Mouse (Mus musculus): ENCODE measurements around the gene Gm10226. TPM values are rescaled to one million over a fixed set of nuclear protein-coding genes. Genes with fewer than 3 reads are reported as not detected.
A peak's percentile ranks its signal among the peaks of the same experiment; 100 is the strongest.
"Not testable (repeated sequence)": the region's sequence is repeated elsewhere in the genome, so short reads cannot be mapped to it uniquely, and the experiment has no call there.

Gm10226 gene
- total RNA-seq (2021) = 1 to 10 TPM in 1 of 2 experiments, not detected in 1; 2.9 TPM

DNA sequence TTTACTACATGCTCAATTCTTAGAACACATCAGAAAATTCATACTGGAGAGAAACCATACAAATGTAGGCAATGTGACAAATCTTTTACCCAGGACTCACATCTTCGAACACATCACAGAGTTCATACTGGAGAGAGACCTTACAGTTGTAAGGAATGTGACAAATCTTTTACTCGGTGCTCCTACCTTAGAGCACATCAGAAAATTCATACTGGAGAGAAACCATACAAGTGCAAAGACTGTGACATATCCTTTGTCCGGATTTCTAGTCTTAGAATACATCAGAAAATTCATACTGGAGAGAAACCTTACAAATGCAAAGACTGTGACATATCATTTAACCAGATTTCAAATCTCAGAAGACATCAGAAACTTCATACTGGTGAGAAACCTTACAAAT, at the start of gene Gm10226:
Gene Gm10226, plus strand, starts transcription at position 301 of the 400 bp plus-strand sequence.
- no peak for DNase-seq
- intact Hi-C loops (cut with DNase I) = no loop called here

DNA sequence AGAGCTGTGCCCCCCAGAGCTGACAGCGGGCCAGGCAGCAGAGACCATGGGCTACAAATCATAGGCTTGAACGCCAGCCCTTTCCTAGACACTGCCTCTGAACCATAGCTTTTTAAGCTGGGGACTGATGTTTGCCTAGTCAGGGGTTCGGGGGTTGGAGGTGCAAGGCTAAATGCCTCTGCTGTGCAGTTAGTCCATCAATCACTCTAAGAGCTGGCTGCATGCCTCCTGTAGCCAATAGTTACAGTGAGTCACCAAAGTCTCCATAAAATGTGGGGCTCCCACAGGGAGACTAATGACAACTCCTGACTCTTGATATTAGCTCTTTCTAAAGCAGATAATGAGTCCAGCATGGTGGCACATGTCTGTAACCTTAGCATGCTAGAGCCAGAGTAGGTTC, 42.9 kb upstream of the Gm10226 start:
- no peak for DNase-seq
- intact Hi-C loops (cut with DNase I) = loop anchor here (1.0 kb wide), 1 partner anchor 28 kb away; no protein-coding TSS in a partner anchor

DNA sequence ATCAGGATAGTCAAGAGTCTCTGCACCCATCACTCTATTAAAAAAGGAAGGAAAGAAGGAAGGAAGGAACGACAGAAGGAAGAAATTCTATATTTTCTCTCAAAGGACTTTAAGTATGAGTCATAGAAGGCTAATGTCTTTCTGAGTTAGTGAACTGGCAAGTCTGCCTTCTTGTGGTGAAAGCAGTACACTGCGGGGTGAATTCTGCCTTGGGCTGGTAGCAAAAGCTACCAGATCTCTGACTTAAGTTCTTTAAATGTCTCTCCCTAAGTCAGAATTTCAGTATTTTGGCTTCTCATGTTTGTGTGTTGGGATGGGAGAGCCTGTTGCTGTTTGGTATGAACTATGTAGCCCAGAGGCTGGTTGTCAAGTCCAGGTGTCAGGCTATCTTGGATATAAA, 41.7 kb upstream of the Gm10226 start:
- no peak for DNase-seq
- intact Hi-C loops (cut with DNase I) = no loop called here

DNA sequence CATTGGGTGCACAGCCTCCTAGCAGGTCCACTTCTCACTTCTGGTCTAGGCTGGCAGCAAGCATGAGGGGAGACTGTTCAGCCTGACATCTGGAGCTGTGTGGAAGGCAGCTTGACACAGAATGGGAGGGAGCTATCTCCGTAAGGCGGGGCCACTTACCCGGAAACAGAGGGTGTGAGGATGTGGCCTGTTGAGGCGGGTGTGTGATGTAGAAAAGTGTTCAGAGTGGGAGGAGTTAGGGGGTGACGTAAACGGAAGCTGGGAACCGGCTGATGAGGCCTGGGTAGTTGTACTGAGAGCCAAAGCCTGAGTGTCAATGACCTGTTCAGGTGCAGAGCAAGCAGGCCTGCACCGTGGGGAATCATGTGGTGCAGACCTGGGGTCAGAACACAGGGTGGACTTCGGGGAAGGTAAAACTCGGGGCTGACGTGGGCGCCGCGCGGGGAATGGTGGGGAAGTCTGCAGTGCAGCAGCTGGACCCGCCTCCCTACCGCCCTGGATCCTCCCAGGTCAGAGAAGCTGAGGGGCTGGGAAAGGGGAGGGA, 41.2 kb upstream of the Gm10226 start, which contains the start of gene Zfp983:
Gene Zfp983, plus strand, starts transcription at position 261 of the 544 bp plus-strand sequence.
- DNase-seq = peak; percentile 72 to 74
- intact Hi-C loops (cut with DNase I) = not testable (repeated sequence)

DNA sequence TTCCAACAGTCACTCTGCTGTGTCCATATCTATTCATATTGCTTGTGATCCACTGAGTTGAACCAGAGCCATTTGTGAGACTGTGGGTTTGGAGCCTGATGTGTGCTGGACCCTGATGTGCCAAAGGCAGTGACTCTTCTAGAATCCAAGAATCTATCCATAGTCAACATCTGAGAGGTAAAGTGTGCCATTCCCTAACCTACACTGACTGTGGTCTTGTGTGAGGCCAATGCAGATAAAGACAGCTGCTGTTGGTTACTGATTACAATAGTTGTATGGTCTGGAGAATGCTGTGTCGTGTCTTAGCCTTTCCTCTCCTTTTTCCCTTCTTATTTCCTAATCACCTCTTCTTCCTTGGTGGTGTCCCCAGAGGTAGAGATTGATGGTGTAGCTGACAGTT, 12.8 kb upstream of the Gm10226 start:
- DNase-seq; intact Hi-C loops (cut with DNase I): not testable (repeated sequence)

DNA sequence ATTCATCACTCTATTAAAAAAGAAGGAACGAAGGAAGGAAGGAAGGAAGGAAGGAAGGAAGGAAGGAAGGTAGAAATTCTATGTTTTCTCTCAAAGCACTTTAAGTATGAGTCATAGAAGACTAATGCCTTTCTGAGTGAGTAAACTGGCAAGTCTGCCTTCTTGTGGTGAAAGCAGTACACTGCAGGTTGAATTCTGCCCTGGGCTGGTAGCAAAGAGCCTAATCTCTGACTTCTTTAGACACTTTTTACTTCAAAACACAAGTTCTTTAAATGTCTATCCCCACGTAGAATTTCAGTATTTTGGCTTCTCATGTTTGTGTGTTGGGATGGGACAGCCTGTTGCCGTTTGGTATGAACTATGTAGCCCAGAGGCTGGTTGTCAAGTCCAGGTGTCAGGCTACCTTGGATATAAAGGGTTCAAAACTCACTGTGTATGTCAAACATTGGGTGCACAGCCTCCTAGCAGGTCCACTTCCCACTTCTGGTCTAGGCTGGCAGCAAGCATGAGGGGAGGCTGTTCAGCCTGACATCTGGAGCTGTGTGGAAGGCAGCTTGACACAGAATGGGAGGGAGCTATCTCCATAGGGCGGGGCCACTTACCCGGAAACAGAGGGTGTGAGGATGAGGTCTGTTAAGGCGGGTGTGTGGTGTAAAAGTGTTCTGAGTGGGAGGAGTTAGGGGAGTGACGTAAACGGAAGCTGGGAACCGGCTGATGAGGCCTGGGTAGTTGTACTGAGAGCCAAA, 12.2 kb upstream of the Gm10226 start:
- intact Hi-C loops (cut with DNase I) = no loop called here
- DNase-seq = peak; percentile 80 to 86

DNA sequence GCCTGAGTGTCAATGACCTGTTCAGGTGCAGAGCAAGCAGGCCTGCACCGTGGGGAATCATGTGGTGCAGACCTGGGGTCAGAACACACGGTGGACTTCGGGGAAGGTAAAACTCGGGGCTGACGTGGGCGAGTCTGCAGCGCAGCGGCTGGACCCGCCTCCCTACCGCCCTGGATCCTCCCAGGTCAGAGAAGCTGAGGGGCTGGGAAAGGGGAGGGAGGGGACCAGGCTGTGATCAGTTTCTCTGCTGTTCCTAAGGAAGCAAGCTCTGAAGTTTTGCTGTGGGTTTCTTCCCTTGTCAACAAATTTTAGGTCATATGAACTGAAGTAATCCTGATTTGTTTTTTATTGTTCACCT, 11.7 kb upstream of the Gm10226 start:
- intact Hi-C loops (cut with DNase I); DNase-seq: not testable (repeated sequence)

DNA sequence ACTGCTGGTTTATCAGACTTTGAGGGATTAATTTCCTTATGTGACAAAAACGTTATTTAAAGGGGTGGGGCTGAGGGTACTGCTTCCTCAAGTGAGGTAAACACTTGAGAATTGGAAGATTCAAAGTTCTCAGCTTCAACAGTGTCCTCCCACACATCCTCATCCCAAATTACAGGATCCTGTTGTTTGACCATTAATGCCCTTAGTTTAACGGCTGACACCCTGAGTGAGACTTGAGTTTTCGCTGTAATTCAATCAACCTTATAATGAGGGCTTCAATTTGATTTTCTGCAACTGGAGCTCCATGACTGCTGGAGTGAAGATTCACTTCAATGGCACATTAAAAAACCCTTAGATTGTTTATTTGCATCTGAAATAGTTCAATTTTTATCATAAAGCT, 1.7 kb downstream of the Gm10226 start:
- intact Hi-C loops (cut with DNase I) = no loop called here
- DNase-seq = no peak

DNA sequence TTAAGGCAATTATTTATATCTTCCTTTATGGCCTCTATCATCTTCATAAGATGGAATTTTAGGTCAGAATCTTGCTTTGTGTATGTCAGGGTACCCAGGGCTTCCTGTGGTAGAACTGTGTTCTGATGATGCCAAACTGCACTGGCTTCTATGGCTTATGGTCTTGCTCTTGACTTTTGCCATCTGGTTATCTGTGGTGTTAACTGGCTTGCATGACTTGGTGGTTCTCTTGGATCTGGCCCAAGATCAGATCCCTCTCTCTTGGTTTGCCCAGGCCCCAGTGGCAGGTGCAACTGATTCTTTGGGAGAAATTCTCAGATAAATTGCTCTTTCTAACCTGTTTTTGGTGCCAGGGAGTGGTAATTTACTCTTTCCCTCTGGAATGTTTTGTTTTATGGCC, 4.4 kb downstream of the Gm10226 start:
- intact Hi-C loops (cut with DNase I) = no loop called here
- DNase-seq = no peak

DNA sequence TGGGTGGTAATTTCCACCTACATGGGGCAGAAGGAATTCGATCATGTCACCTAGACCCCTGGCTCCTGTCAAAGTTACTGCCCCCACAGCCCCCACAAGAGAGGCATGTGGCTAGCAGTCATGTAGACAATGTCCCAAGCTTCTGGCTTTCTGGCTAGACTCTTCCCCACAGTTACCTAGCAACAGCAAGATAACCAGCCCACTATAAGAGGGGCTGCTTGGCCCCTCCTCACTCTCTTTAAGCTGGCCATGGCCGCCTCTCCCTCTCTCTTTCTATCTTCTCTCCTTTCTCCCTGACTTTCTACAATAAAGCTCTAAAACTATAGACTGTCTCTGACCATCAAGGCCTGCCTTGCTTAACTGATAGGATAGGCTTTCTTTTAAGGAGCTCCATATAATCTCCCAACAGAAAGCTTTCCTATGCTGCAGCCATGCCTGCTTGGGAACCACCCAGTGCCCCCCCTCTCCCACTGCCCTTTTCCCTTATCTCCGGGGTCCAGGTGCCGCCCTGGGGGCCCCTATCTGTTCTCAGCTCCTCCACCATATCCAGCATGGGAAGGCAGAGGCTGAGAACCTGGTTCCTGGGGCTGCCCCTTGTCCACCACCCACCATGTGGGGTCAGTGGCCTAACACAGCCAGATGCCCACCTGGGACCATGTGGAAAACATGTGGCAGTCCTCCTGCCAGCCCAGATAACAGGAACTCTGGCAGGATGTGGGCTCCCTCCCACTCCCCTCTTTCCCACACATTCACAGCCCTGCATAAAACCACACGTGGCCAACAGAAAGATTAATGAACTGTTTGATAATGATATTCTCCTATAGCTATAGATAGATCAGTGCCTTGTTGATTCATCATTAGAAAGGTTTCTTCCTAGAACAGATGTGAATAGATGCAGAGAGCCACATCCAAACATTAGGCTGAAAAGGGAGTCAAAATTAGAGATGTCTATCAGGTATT, 10.9 kb downstream of the Gm10226 start:
- intact Hi-C loops (cut with DNase I) = no loop called here
- no peak for DNase-seq

DNA sequence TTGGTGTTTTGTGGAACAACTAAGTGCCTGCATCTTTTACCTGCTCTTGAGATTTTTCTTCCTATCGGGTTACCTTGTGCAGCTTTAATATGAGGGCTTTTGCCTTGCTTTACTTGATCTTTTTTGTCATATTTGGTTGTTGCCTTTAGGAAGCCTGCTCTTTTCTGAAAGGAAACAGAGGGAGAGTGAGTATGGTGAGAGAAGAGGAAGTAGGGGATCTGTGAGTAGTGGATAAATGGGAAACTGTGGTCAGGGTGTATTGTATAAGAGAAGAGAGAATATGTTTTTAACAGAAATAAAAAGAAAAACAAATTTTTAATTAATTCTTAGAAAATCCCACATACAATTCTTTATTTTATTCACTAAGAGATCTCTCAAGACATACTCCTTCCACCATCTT, 11.8 kb downstream of the Gm10226 start:
- intact Hi-C loops (cut with DNase I) = no loop called here
- DNase-seq = no peak

DNA sequence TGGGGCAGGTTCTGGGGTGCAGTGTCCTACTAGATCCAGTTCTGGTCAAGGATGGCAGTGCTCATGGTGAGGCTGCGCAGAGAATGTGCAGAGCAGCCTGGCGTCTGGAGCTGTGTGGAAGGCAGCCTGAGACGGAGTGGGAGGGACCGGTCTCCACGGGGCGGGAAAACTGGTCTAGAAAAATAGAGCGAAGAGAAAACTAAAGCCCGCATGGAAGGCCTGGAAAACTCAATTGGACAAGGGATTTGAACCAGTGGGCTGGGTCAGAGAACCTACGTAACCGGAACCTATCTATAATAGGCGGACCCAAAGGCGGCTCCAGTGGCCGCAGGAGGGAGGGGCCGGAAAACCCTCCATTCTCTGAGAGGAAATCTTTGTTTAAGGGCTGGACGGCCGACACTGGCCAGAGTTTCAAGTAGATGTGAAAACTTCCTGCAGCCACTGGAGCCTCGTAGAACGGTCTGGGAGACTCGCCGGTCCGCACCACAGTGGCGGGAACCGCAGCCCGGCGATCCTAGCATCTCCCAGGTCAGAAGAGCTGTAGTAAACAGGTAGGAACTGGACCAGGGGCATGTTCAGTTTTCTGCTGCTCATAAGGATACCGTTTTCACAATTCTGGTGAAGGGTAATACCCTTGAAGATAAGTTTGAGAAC, 15.8 kb downstream of the Gm10226 start, which contains the start of gene Zfp760:
Gene Zfp760, plus strand, starts transcription at position 399 of the 654 bp plus-strand sequence.
- DNase-seq = peak; percentile 79 to 82
- intact Hi-C loops (cut with DNase I) = no loop called here

DNA sequence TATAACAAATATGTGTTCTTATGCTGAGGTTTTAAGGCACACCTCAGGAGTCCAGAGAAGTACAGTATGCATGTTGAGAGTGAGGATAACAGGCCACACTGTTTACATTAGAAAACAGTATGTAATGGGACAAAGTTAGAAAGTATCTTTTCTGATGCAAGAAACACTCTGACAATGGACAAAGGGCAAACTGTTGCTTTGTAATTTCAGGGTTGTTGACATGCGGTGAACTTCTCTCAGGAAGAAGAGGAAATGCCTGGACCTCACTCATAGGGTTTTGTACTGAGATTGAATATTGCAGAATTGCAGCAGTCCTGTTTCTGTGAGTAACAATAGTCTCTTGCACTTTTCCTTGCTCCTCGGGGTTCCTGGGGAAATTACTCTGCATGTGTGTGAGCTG, 16.7 kb downstream of the Gm10226 start:
- intact Hi-C loops (cut with DNase I) = loop anchor here (2.0 kb wide), 1 partner anchor 24 kb away; no protein-coding TSS in a partner anchor
- no peak for DNase-seq

DNA sequence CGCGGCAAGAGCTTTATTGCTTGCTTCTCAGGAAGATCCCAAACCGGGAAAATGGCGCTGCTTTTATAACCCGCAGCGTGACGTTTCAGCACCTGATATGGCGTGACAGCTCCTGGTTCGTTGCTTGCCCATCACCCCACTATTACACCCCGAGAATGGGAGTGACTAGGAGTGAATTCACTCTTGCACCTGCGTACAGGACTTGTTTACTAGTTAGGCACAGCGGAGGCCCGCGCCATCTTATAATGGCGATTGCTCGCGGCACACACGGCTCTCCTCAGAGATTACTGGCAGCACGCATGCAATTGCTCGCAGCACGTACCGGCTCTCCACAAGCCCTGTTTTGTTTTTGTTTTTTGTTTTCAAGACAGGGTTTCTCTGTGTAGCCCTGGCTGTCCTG, 38.8 kb downstream of the Gm10226 start, which contains the start of gene Zfp229:
Gene Zfp229, plus strand, starts transcription at position 301 of the 400 bp plus-strand sequence.
- DNase-seq = not testable (repeated sequence)
- intact Hi-C loops (cut with DNase I) = loop anchor here (5.0 kb wide), 1 partner anchor 582 kb away; the partner anchor contains the start of gene CT030661.1

DNA sequence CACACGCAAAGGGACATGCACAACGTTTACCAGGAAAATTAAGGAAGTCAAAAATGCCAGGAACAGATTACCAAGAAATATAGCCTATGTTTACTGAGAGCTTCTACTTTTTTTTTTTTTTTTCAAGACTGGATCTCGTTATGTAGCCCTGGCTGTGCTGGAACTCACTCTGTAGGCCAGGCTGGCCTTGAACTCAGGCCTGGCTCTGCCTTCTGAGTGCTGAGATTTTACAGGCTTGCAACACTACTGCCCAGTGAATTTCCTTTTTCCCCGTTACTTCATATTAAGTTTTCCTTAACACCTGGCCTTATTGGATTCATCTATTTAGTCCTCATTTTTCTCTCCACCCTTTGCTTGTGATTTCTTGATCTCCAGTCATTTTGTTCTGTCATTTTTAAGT, 41.4 kb downstream of the Gm10226 start:
- DNase-seq = no peak
- intact Hi-C loops (cut with DNase I) = loop anchor here (2.0 to 5.0 kb wide), 2 partner anchors 24 to 579 kb away; partner anchors contain the start of gene CT030661.1

DNA sequence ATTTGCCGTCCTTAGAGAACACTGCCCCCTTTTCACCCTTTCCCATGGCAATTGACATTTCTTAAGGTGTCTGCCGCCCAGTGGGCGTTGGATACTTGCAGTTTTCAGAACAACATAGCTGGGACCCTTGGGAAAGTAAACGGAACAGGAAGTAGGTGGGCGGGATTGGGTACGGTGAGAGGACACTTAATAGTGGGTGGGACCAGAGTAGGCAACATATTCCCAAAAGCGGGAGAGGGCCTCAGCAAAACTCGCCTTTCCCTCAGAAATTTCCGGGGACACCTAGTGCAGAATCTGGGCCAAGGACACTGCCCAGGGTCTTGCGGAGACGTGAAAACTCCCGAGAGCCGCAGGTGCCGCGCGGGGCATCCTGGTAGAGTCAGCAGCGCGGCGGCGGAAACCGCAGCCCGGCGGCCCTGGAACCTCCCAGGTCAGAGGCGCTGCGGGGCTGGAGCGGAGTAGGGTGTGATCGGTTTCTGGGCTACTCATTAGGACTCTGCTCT, 41.9 kb downstream of the Gm10226 start:
- DNase-seq = peak; percentile 73 to 85
- intact Hi-C loops (cut with DNase I) = loop anchor here (2.0 to 5.0 kb wide), 2 partner anchors 25 to 579 kb away; partner anchors contain the start of gene CT030661.1
